Mouse (Mus musculus): ENCODE data around the gene Gm45213. TPM values are rescaled to one million over a fixed set of nuclear protein-coding genes. Genes with fewer than 3 reads are reported as not detected.

The Gm45213 gene
- polyA plus RNA-seq, 1 experiment from 2014 or later, result not detected

DNA sequence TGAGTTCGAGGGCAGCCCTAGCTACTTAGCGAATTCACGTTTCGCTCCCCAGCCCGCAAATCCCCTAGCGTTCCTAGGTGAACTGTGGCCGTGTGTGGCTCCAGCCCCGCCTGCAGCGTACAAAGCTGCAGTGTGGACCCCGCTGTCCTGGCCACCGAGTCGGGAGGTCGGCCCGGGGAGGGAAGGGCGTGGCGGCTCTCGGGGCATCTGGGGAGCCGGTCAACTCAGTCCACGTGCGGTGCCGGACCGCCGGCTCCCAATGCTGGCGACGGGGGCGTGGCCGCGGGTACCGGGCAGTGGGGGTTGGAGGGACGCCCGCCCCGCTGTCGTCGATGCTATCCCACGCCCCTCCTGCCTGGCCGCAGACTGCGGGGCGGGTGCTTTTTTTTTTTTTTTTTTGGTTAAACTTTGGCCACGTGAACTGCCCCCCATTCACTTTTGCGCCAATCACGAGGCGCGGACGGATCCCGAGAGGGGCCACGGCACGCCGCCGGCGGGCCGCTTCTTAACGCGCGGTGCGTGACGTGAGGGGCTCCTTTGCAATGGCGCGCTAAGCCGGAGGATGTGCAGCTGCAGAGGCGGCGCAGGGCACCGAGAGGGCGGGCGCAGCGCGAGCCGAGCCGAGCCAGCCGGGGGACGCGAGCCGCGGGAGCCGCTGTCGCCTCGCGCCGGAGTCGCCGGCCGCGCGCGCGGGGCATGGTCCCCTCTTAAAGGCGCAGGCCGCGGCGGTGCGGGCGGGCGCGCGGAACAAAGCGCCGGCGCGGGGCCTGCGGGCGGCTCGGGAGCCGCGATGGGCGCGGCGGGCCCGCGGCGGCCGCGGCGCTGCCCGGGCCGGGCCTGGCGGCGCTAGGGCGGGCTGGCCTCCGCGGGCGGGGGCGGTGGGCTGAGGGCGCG, 65.8 kb downstream of the Gm45213 start, which contains the start of gene Chsy1:
TSS of gene Chsy1 (plus strand) at position 555 of the 894 bp plus-strand sequence.
- peak; percentile 90 for ATAC-seq (ENCODE audit: low read depth)
- Histone ChIP-seq H3K36me3 (ENCODE audit: control insufficient read depth, insufficient read depth, low read length) (no peaks in the 10 kb centered on the region), H3K9me3 (ENCODE audit: control insufficient read depth, low read length) (no peaks in the 10 kb centered on the region), H3K4me1 (ENCODE audit: control insufficient read depth, insufficient read depth, low read length) (peaks cover 15% of the 10 kb centered on the region), H3K9ac (replicated peaks; ENCODE audit: low read depth, low read length) (peak within 1 kb of the TSS; percentile 92), H3K4me2 (ENCODE audit: low read depth, low read length) (peak within 1 kb of the TSS; percentile 87), H3K27ac (ENCODE audit: low read depth, low read length) (peak within 1 kb of the TSS; percentile 93), H3K27me3 (ENCODE audit: control insufficient read depth, insufficient read depth, low read length) (no peaks in the 10 kb centered on the region), H3K4me3 (ENCODE audit: low read depth, low read length) (peak within 1 kb of the TSS; percentile 84)
- WGBS, result under 1% methylated on average over 109 of the region's 123 CpGs

DNA sequence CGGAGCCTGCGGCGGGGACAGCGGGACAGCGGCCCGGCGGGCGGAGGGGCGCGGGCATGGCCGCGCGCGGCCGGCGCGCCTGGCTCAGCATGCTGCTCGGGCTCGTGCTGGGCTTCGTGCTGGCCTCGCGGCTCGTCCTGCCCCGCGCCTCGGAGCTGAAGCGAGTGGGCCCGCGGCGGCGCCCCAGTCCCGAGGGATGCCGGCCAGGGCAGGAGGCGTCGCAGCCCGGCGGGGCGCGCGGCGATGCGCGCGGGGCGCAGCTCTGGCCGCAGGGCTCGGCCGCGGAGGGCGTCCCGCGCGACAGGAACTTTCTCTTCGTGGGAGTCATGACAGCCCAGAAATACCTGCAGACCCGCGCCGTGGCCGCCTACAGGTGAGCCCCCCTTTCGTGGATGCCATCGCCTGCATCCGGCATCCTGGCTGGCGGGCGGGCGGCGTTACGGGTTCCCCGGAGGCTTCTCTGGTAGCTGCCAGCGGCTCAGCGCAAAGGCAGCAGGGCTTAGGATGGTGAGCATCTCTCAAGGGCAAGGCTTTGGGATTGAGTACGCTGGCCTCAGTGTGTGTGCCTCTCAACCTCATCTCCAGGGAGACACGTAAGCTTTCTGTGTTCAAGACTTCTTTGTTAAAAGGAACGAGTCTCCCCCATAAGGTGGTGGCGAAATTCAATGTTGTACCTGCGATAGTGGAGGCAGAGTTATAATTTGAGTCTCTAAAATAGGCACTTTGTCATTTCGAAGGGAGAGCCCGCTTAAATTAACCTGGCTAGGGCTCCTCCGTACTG, 66.6 kb downstream of the Gm45213 start:
- Histone ChIP-seq H3K4me2 (ENCODE audit: low read depth, low read length) (peak overlapping the region; percentile 68), H3K9ac (replicated peaks; ENCODE audit: low read depth, low read length) (peak overlapping the region; percentile 92), H3K9me3 (ENCODE audit: control insufficient read depth, low read length) (no peaks in the 10 kb centered on the region), H3K4me3 (ENCODE audit: low read depth, low read length) (peak overlapping the region; percentile 84), H3K36me3 (ENCODE audit: control insufficient read depth, insufficient read depth, low read length) (no peaks in the 10 kb centered on the region), H3K27me3 (ENCODE audit: control insufficient read depth, insufficient read depth, low read length) (no peaks in the 10 kb centered on the region), H3K27ac (ENCODE audit: low read depth, low read length) (peak overlapping the region; percentile 93), H3K4me1 (ENCODE audit: control insufficient read depth, insufficient read depth, low read length) (peaks cover 15% of the 10 kb centered on the region)
- WGBS, result under 1% methylated on average over 37 of the region's 77 CpGs
- peak; percentile 39 for ATAC-seq (ENCODE audit: low read depth)

GRCm38 (mm10) chr7:66110636-66111112, 67.3 kb downstream of the Gm45213 start:
- H3K9ac ChIP-seq (replicated peaks; ENCODE audit: low read depth, low read length), result peak overlapping the region; percentile 92
- H3K4me2 ChIP-seq (ENCODE audit: low read depth, low read length), result peak overlapping the region; percentile 68
- H3K4me1 ChIP-seq (ENCODE audit: control insufficient read depth, insufficient read depth, low read length), result peaks cover 15% of the 10 kb centered on the region
- peak overlapping the region; percentile 84 for H3K4me3 ChIP-seq (ENCODE audit: low read depth, low read length)
- no peaks in the 10 kb centered on the region for H3K9me3 ChIP-seq (ENCODE audit: control insufficient read depth, low read length)
- 4% methylated on average over 10 of the region's 10 CpGs for WGBS
- peak overlapping the region; percentile 93 for H3K27ac ChIP-seq (ENCODE audit: low read depth, low read length)
- ATAC-seq (ENCODE audit: low read depth), result no peak
- H3K27me3 ChIP-seq (ENCODE audit: control insufficient read depth, insufficient read depth, low read length), result no peaks in the 10 kb centered on the region
- H3K36me3 ChIP-seq (ENCODE audit: control insufficient read depth, insufficient read depth, low read length), result no peaks in the 10 kb centered on the region

GRCm38 (mm10) chr7:66111211-66111610, 67.8 kb downstream of the Gm45213 start:
- no peak overlapping the region; the same call in 1 of the 2 replicates for H3K27ac ChIP-seq (ENCODE audit: low read depth, low read length)
- H3K36me3 ChIP-seq (ENCODE audit: control insufficient read depth, insufficient read depth, low read length), result no peaks in the 10 kb centered on the region
- H3K4me3 ChIP-seq (ENCODE audit: low read depth, low read length), result peak overlapping the region; percentile 84
- no peaks in the 10 kb centered on the region for H3K27me3 ChIP-seq (ENCODE audit: control insufficient read depth, insufficient read depth, low read length)
- 52% methylated on average over 10 of the region's 10 CpGs for WGBS
- H3K9me3 ChIP-seq (ENCODE audit: control insufficient read depth, low read length), result no peaks in the 10 kb centered on the region
- ATAC-seq (ENCODE audit: low read depth), result no peak
- peaks cover 15% of the 10 kb centered on the region for H3K4me1 ChIP-seq (ENCODE audit: control insufficient read depth, insufficient read depth, low read length)
- peak overlapping the region; percentile 68 for H3K4me2 ChIP-seq (ENCODE audit: low read depth, low read length)
- H3K9ac ChIP-seq (replicated peaks; ENCODE audit: low read depth, low read length), result peak overlapping the region; percentile 92; the same call in 1 of the 2 replicates

Other genes with a start within 250 kb of the Gm45213 start
- 1.4 and 2.6 TPM in 2 replicates for gene Pcsk6, start 181.9 kb upstream of the Gm45213 start, polyA plus RNA-seq (2014; fragmentation: Nextera tagmentation; extraction: Ambion mirVana)
- 114 and 125 TPM in 2 replicates for gene Snrpa1, start 15.4 kb downstream of the Gm45213 start, polyA plus RNA-seq (2014; fragmentation: Nextera tagmentation; extraction: Ambion mirVana)
- gene Selenos, start 36.0 kb downstream of the Gm45213 start, polyA plus RNA-seq (2014; fragmentation: Nextera tagmentation; extraction: Ambion mirVana), result 79.0 and 89.7 TPM in 2 replicates
- 16.1 and 16.4 TPM in 2 replicates for gene Chsy1, start 65.9 kb downstream of the Gm45213 start, polyA plus RNA-seq (2014; fragmentation: Nextera tagmentation; extraction: Ambion mirVana)

Measured in neural tube, embryonic 14.5 days (tissue).